Mouse (Mus musculus) cerebellum, adult 9-11 months (tissue): ENCODE results near the gene Hist1h2ab.

Experiments
- DNase-seq: peaks from one replicate; pipeline ENCODE4 v3.0.0; 2022

Hist1h2ab gene

GRCm38 (mm10) chr13:23792520-23792919 lies 41.6 kb downstream of the Hist1h2ab start:
- peak; percentile 7 for DNase-seq

GRCm38 (mm10) chr13:23799405-23799804 lies 48.5 kb downstream of the Hist1h2ab start:
- DNase-seq: no peak
